Mouse (Mus musculus) T-helper 17 cell (primary cell): ENCODE measurements at regions not wholly inside any gene's neighbourhood (a gene's known extent, or its start where the extent isn't known, plus 50 kb on each side); places are given as distances from the start of the nearest gene placed in this dataset.

Experiments
- in situ Hi-C, 2 experiments: fragments of 300-600 bp; cut with MboI, MseI; formaldehyde crosslinking; loops; 1 replicate in 1 of 2; 2 replicates in 1 of 2; pipeline ENCODE4 v1.15.1; 2025; ENCODE audit warnings: high pct_unique_total_duplicates in 2 of 2

- in situ Hi-C loops, result loop anchor here in 1 of 2 experiments (10.0 kb wide), 1 partner anchor 1866 kb away; no protein-coding TSS in a partner anchor
These were observed 288.3 kb upstream of the Cntn4 start for GRCm38 (mm10) chr6:105389192-105389591.

- in situ Hi-C loops, result no loop called here
These were observed 279.1 kb upstream of the Cntn4 start for GRCm38 (mm10) chr6:105398315-105398714.

DNA sequence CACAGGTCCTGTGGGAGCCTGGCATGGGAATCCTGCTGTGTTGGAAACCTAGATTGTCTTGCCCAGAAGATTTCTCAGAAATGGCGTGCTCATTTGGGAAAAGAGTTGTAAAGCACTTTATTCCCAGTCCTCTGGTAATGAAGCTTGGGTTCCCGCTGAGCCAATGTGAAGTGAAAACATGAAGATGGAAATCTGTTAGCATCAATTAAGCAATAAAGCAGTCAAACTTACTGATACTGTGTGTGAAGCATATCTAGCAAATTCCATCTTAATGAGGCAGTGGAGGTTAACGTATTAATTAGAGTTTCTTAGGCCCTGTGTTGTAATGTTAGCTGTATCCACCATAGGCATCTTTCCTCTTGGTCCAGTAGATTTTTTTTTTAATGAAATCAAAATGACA is 259.9 kb upstream of the Cntn4 start:
- in situ Hi-C loops, result no loop called here

GRCm38 (mm10) chr6:105447208-105447607 is 230.3 kb upstream of the Cntn4 start:
- in situ Hi-C loops, result no loop called here

DNA sequence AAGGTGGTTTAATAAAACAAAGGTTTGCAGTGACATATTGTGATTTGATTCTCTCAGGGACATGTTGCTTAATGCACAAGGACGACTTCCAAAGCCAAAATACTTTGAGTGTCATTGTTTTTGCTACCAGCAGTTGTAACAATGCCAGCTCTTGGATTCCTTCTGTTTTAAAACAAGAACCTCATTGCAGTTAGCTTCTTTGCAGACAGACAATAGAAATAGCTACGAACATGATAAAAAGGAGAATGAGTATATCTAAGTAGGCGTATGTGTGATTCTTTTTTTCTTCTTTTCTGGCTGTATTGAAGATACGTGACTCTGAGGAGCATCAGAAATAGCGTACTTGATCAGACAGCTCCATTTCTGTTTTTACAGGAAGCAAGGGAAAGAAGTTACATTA is 194.1 kb upstream of the Cntn4 start:
- in situ Hi-C loops, result no loop called here

DNA sequence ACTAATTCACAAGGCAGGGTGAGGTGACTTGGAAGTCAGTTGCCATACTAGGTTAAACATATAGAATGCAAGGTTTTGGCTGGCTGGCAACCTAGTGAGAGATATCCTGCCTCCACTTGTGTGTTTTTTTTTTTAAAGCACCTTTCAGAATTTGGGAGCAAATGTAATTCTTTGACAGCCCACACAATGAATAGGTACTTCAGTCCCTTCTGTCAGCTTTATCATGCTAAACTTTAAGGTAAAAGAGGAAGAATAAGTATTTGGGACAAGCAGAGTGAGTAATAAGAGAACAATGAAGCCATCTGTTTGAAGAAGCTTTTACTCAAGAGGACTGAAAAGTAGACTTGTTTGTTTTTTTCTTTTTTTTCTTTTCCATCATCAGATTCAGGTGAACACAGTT is 184.2 kb upstream of the Cntn4 start:
- in situ Hi-C loops, result no loop called here
